Mouse (Mus musculus) limb, embryonic 11.5 days (tissue): Measurements from ENCODE around the gene Slfn4. TPM values are rescaled to one million over a fixed set of nuclear protein-coding genes. Genes with fewer than 3 reads are reported as not detected.
"Not testable (repeated sequence)": the region's sequence is repeated elsewhere in the genome, so short reads cannot be mapped to it uniquely, and the experiment has no call there.

Experiments
- ATAC-seq: fragments of 200-750 bp; cut with Nextera tagmentation; 2 replicates; pipeline ENCODE4 v1.8.0; 2017; ENCODE audit warnings: low read depth; ENCODE audit not compliant: insufficient number of reproducible peaks, low FRiP score, low TSS enrichment
- DNase-seq: peaks from one replicate; pipeline ENCODE4 v3.0.0-alpha.2; 2015; ENCODE audit warnings: low spot score
- H3K27ac ChIP-seq: fragments of 300-500 bp; sonication (generic); replicated peaks from 2 replicates; pipeline ENCODE4 v1.5.1; 2014; ENCODE audit warnings: low read depth, mild to moderate bottlenecking, low read length
- H3K27me3 ChIP-seq: fragments of 300-500 bp; sonication (generic); 2 replicates; pipeline ENCODE4 v1.6.1; 2014; ENCODE audit warnings: mild to moderate bottlenecking, low read length, mixed read lengths; ENCODE audit not compliant: control insufficient read depth, insufficient read depth
- H3K36me3 ChIP-seq: fragments of 300-500 bp; sonication (generic); 2 replicates; pipeline ENCODE4 v1.6.1; 2014; ENCODE audit warnings: mild to moderate bottlenecking, low read length, moderate library complexity, mixed read lengths; ENCODE audit not compliant: control insufficient read depth, insufficient read depth
- H3K4me1 ChIP-seq: fragments of 300-500 bp; sonication (generic); 2 replicates; pipeline ENCODE4 v1.6.1; 2014; ENCODE audit warnings: low read length, mixed read lengths; ENCODE audit not compliant: control insufficient read depth, insufficient read depth
- H3K4me2 ChIP-seq: fragments of 300-500 bp; sonication (generic); 2 replicates; pipeline ENCODE4 v1.6.1; 2014; ENCODE audit warnings: low read depth, mild to moderate bottlenecking, moderate library complexity; ENCODE audit not compliant: severe bottlenecking
- H3K4me3 ChIP-seq: fragments of 300-500 bp; sonication (generic); 2 replicates; pipeline ENCODE4 v1.5.1; 2014; ENCODE audit warnings: low read depth, low read length
- H3K9ac ChIP-seq: fragments of 300-500 bp; sonication (generic); 2 replicates; pipeline ENCODE4 v1.6.1; 2014; ENCODE audit warnings: mild to moderate bottlenecking, low read length
- H3K9me3 ChIP-seq: fragments of 300-500 bp; sonication (generic); 2 replicates; pipeline ENCODE4 v1.6.1; 2016; ENCODE audit warnings: low read length; ENCODE audit not compliant: control insufficient read depth
- WGBS: fragments of 180-500 bp; shearing (Covaris S2); extraction: QIAGEN DNeasy Blood & Tissue Kit; methylation state at CpG from one replicate; pipeline ENCODE4 v1.1.7; 2014; 5-methylcytosine and 5-hydroxymethylcytosine counted together
- polyA plus RNA-seq: library from polyadenylated mRNA; unstranded; fragments of >200 nt; fragmentation: Nextera tagmentation; extraction: Ambion mirVana; gene quantifications from 2 replicates; pipeline ENCODE4 v1.2.1, GENCODE M21; 2014

Gene Slfn4
- polyA plus RNA-seq, 1 experiment from 2014 or later, result not detected

DNA sequence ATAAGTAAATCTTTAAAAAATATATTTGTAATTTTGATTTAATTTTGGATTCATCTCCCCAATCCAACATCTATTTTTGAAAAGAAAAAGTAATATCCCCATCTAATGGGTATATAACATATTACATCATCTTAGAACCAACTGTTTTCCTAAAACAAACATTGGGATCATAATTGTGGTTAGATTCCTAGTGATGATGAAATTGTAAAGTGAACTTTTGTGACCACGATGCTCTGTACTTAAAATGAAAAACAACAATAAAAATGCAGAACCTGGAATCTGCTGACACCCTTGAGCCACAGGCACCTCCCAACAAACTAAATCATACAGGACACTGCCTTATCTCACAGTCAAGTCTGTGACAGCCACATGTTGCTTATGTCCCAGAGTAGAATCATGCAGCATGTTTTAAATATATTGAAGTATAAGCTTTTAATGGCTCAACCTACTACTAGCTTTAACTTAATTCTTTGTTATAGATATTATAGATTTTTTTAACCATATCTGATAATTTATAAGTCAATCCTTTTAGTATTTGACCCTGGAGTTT lies 46.4 kb downstream of the Slfn4 start:
- Histone ChIP-seq H3K9ac (no peak overlapping the region), H3K4me1 (no peaks in the 10 kb centered on the region), H3K4me2 (no peak overlapping the region), H3K4me3 (no peak overlapping the region), H3K27me3 (no peaks in the 10 kb centered on the region), H3K36me3 (no peaks in the 10 kb centered on the region), H3K9me3 (no peaks in the 10 kb centered on the region), H3K27ac (no peak overlapping the region)
- WGBS, result 87% methylated on average over 1 of the region's 1 CpGs
- DNase-seq, result no peak
- ATAC-seq, result no peak

DNA sequence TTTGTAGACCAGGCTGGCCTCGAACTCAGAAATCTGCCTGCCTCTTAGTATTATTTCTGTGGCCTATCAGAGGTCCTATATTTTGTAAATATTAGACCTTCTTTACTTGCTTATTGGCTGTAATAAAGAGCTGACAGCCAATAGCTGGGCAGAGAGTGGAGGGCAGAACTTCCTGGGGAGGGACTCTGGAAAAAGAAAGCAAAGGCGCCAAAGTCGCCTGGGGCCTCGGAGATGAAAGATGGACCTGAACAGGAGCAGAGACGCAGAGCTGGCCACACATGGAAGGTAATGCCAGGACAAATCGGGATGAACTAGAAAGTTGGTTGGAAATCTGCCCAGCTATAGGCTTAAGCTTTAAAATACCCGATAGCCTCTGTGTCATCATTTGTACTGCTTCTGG lies 48.4 kb downstream of the Slfn4 start:
- Histone ChIP-seq H3K9ac (no peak overlapping the region), H3K27me3 (no peaks in the 10 kb centered on the region), H3K9me3 (no peaks in the 10 kb centered on the region), H3K27ac (no peak overlapping the region), H3K4me3 (no peak overlapping the region), H3K36me3 (no peaks in the 10 kb centered on the region), H3K4me2 (no peak overlapping the region), H3K4me1 (no peaks in the 10 kb centered on the region)
- no peak for ATAC-seq
- DNase-seq, result no peak
- WGBS, result 79% methylated on average over 7 of the region's 7 CpGs

GRCm38 (mm10) chr11:83223793-83224192 lies 48.8 kb downstream of the Slfn4 start:
- not testable (repeated sequence) for H3K4me2 ChIP-seq, H3K9me3 ChIP-seq, H3K36me3 ChIP-seq, H3K9ac ChIP-seq, H3K27ac ChIP-seq, H3K4me3 ChIP-seq, H3K27me3 ChIP-seq, ATAC-seq, H3K4me1 ChIP-seq, DNase-seq
- WGBS, result 76% methylated on average over 5 of the region's 5 CpGs

DNA sequence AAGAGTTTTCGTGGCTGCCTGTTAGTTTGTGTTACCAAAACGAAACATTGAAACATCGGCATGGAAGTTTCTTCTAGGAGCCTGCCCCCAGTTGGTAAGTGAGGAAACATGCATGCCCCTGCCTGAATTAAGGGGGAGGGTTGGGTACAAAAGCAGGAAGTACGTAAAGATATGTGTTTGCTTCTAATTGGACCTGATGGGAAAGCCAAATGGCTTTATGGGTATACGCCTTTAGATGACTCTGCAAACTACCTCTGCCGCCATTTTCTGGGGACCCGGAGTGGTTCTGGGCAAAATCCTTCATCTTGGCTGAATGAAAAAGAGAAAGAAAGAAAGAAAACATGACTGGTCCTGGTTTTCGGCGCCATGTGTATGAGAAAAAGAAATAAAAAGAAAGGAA lies 49.2 kb downstream of the Slfn4 start:
- H3K4me1 ChIP-seq, result no peaks in the 10 kb centered on the region

GRCm38 (mm10) chr11:83224750-83225149 lies 49.8 kb downstream of the Slfn4 start:
- Histone ChIP-seq H3K9me3 (no peaks in the 10 kb centered on the region), H3K4me2 (no peak overlapping the region), H3K36me3 (no peaks in the 10 kb centered on the region), H3K9ac (no peak overlapping the region), H3K4me3 (no peak overlapping the region), H3K4me1 (no peaks in the 10 kb centered on the region), H3K27me3 (no peaks in the 10 kb centered on the region), H3K27ac (no peak overlapping the region)
- DNase-seq, result no peak
- no peak for ATAC-seq
- 79% methylated on average over 3 of the region's 3 CpGs for WGBS

More for the DNA sequence above, 49.2 kb downstream of the Slfn4 start:
- DNase-seq (no peak), ATAC-seq (no peak)
- H3K4me3 ChIP-seq, result no peak overlapping the region
- H3K27me3 ChIP-seq, result no peaks in the 10 kb centered on the region
- 87% methylated on average over 9 of the region's 9 CpGs for WGBS
- H3K9me3 ChIP-seq, result no peaks in the 10 kb centered on the region
- no peak overlapping the region for H3K9ac ChIP-seq
- H3K27ac ChIP-seq, result no peak overlapping the region
- H3K4me2 ChIP-seq, result no peak overlapping the region
- H3K36me3 ChIP-seq, result no peaks in the 10 kb centered on the region

- ATAC-seq, result no peak
Observed at GRCm38 (mm10) chr11:83225371-83225960, 50.5 kb downstream of the Slfn4 start.

GRCm38 (mm10) chr11:83227926-83228723 lies 53.1 kb downstream of the Slfn4 start:
- Histone ChIP-seq H3K27me3 (no peaks in the 10 kb centered on the region), H3K9me3 (no peaks in the 10 kb centered on the region), H3K9ac (no peak overlapping the region), H3K4me3 (no peak overlapping the region), H3K4me1 (no peaks in the 10 kb centered on the region), H3K36me3 (no peaks in the 10 kb centered on the region), H3K4me2 (no peak overlapping the region), H3K27ac (no peak overlapping the region)
- ATAC-seq (no peak), DNase-seq (no peak)
- 86% methylated on average over 7 of the region's 7 CpGs for WGBS

More at GRCm38 (mm10) chr11:83225371-83225960, 50.5 kb downstream of the Slfn4 start:
- H3K4me1 ChIP-seq, result no peaks in the 10 kb centered on the region
- H3K27ac ChIP-seq, result no peak overlapping the region
- no peak overlapping the region for H3K4me3 ChIP-seq
- no peak overlapping the region for H3K9ac ChIP-seq
- WGBS, result 89% methylated on average over 9 of the region's 9 CpGs
- no peaks in the 10 kb centered on the region for H3K36me3 ChIP-seq
- no peaks in the 10 kb centered on the region for H3K9me3 ChIP-seq
- no peaks in the 10 kb centered on the region for H3K27me3 ChIP-seq
- DNase-seq, result no peak
- no peak overlapping the region for H3K4me2 ChIP-seq

DNA sequence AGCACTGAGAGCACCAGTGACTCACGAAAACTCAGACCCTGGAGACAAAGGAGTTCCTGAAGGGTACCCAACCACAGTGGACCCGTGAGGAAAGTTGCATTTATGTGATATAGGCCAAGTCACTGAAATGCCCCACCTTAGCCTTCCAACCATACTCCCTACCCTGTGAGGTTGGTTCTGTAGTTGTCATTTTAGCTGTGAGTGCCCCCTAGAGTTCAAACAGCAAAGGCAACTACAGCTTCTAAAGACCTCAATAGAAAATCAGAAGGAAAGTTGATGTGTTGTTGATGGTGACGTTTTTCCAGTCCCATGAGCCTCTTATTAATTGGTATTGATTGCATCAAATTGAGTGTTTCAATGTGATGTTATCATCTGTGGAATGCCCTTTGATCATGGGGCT lies 56.0 kb downstream of the Slfn4 start:
- ATAC-seq, result no peak
- Histone ChIP-seq H3K36me3 (no peaks in the 10 kb centered on the region), H3K27me3 (no peaks in the 10 kb centered on the region), H3K27ac (no peak overlapping the region), H3K4me1 (no peaks in the 10 kb centered on the region), H3K4me3 (no peak overlapping the region), H3K4me2 (no peak overlapping the region), H3K9ac (no peak overlapping the region), H3K9me3 (no peaks in the 10 kb centered on the region)
- no peak for DNase-seq
- 76% methylated on average over 3 of the region's 3 CpGs for WGBS
